Mouse (Mus musculus): ENCODE measurements around the gene Ramp2. TPM values are rescaled to one million over a fixed set of nuclear protein-coding genes. Genes with fewer than 3 reads are reported as not detected.

The Ramp2 gene
- polyA plus RNA-seq, 1 experiment from 2014 or later = 67.4 TPM

GRCm38 (mm10) chr11:101277381-101278222 is 31.8 kb downstream of the Ramp2 start:
- ATAC-seq = no peak
- peak overlapping the region; percentile 72 for H3K4me3 ChIP-seq (replicated peaks; ENCODE audit: low read length)
- WGBS = 75% methylated on average over 12 of the region's 12 CpGs
- peaks cover 24% of the 10 kb centered on the region for H3K4me1 ChIP-seq (replicated peaks; ENCODE audit: control insufficient read depth, insufficient read depth, low read length)
- no peak overlapping the region for H3K27ac ChIP-seq (ENCODE audit: low read length)
- no peaks in the 10 kb centered on the region for H3K9me3 ChIP-seq (ENCODE audit: control insufficient read depth, low read length)
- no peaks in the 10 kb centered on the region for H3K27me3 ChIP-seq (replicated peaks; ENCODE audit: control insufficient read depth, insufficient read depth, low read length)
- no peaks in the 10 kb centered on the region for H3K36me3 ChIP-seq (ENCODE audit: control insufficient read depth, insufficient read depth)
- H3K9ac ChIP-seq (replicated peaks; ENCODE audit: low read depth, low read length) = peak overlapping the region; percentile 81
- peak overlapping the region; percentile 90 for H3K4me2 ChIP-seq (ENCODE audit: low read length)

GRCm38 (mm10) chr11:101278223-101279192 is 32.7 kb downstream of the Ramp2 start, which contains the start of the genes Cntd1 and Coa3:
Gene Cntd1, plus strand, starts transcription at chr11:101279012.
Gene Coa3, minus strand, starts transcription at chr11:101279114.
- peak; percentile 99 for ATAC-seq
- Histone ChIP-seq H3K9me3 (ENCODE audit: control insufficient read depth, low read length) (no peaks in the 10 kb centered on the region), H3K9ac (replicated peaks; ENCODE audit: low read depth, low read length) (peak within 1 kb of the TSS; percentile 81), H3K4me1 (replicated peaks; ENCODE audit: control insufficient read depth, insufficient read depth, low read length) (peaks cover 24% of the 10 kb centered on the region), H3K27me3 (replicated peaks; ENCODE audit: control insufficient read depth, insufficient read depth, low read length) (no peaks in the 10 kb centered on the region), H3K4me2 (ENCODE audit: low read length) (peak within 1 kb of the TSS; percentile 90), H3K36me3 (ENCODE audit: control insufficient read depth, insufficient read depth) (no peaks in the 10 kb centered on the region), H3K27ac (ENCODE audit: low read length) (no peak within 1 kb of the TSS), H3K4me3 (replicated peaks; ENCODE audit: low read length) (peak within 1 kb of the TSS; percentile 72)
- WGBS = 10% methylated on average over 45 of the region's 45 CpGs

GRCm38 (mm10) chr11:101279193-101279569 is 33.4 kb downstream of the Ramp2 start:
- ATAC-seq = peak; percentile 16; the same call in 1 of the 2 replicates
- peak overlapping the region; percentile 60 for H3K4me2 ChIP-seq (ENCODE audit: low read length)
- peaks cover 24% of the 10 kb centered on the region for H3K4me1 ChIP-seq (replicated peaks; ENCODE audit: control insufficient read depth, insufficient read depth, low read length)
- no peaks in the 10 kb centered on the region for H3K9me3 ChIP-seq (ENCODE audit: control insufficient read depth, low read length)
- no peak overlapping the region for H3K27ac ChIP-seq (ENCODE audit: low read length)
- H3K36me3 ChIP-seq (ENCODE audit: control insufficient read depth, insufficient read depth) = no peaks in the 10 kb centered on the region
- peak overlapping the region; percentile 72 for H3K4me3 ChIP-seq (replicated peaks; ENCODE audit: low read length)
- no peaks in the 10 kb centered on the region for H3K27me3 ChIP-seq (replicated peaks; ENCODE audit: control insufficient read depth, insufficient read depth, low read length)
- 0 out of 2 replicates have a peak overlapping the region, but pooled peaks have one; percentile 37 for H3K9ac ChIP-seq (replicated peaks; ENCODE audit: low read depth, low read length)
- WGBS = 62% methylated on average over 14 of the region's 14 CpGs

GRCm38 (mm10) chr11:101280837-101281236 is 35.0 kb downstream of the Ramp2 start:
- H3K9me3 ChIP-seq (ENCODE audit: control insufficient read depth, low read length) = no peaks in the 10 kb centered on the region
- H3K27me3 ChIP-seq (replicated peaks; ENCODE audit: control insufficient read depth, insufficient read depth, low read length) = no peaks in the 10 kb centered on the region
- peaks cover 24% of the 10 kb centered on the region for H3K4me1 ChIP-seq (replicated peaks; ENCODE audit: control insufficient read depth, insufficient read depth, low read length)
- WGBS = 60% methylated on average over 7 of the region's 7 CpGs
- H3K4me2 ChIP-seq (ENCODE audit: low read length) = no peak overlapping the region
- H3K9ac ChIP-seq (replicated peaks; ENCODE audit: low read depth, low read length) = no peak overlapping the region
- H3K36me3 ChIP-seq (ENCODE audit: control insufficient read depth, insufficient read depth) = no peaks in the 10 kb centered on the region
- no peak overlapping the region for H3K4me3 ChIP-seq (replicated peaks; ENCODE audit: low read length)
- H3K27ac ChIP-seq (ENCODE audit: low read length) = no peak overlapping the region
- no peak for ATAC-seq

- no peak overlapping the region for H3K27ac ChIP-seq (ENCODE audit: low read length)
- peaks cover 9% of the 10 kb centered on the region for H3K4me1 ChIP-seq (replicated peaks; ENCODE audit: control insufficient read depth, insufficient read depth, low read length)
- no peaks in the 10 kb centered on the region for H3K27me3 ChIP-seq (replicated peaks; ENCODE audit: control insufficient read depth, insufficient read depth, low read length)
- peaks cover 6% of the 10 kb centered on the region for H3K36me3 ChIP-seq (ENCODE audit: control insufficient read depth, insufficient read depth)
- no peak overlapping the region for H3K9ac ChIP-seq (replicated peaks; ENCODE audit: low read depth, low read length)
- WGBS = 7% methylated on average over 5 of the region's 5 CpGs
- H3K4me3 ChIP-seq (replicated peaks; ENCODE audit: low read length) = no peak overlapping the region
- no peaks in the 10 kb centered on the region for H3K9me3 ChIP-seq (ENCODE audit: control insufficient read depth, low read length)
- ATAC-seq = no peak
- no peak overlapping the region for H3K4me2 ChIP-seq (ENCODE audit: low read length)
These were observed 37.1 kb downstream of the Ramp2 start for GRCm38 (mm10) chr11:101282896-101283295.

GRCm38 (mm10) chr11:101283805-101284204 is 38.0 kb downstream of the Ramp2 start:
- ATAC-seq = no peak
- no peak overlapping the region for H3K27ac ChIP-seq (ENCODE audit: low read length)
- H3K9me3 ChIP-seq (ENCODE audit: control insufficient read depth, low read length) = no peaks in the 10 kb centered on the region
- 69% methylated on average over 4 of the region's 4 CpGs for WGBS
- H3K4me2 ChIP-seq (ENCODE audit: low read length) = no peak overlapping the region
- peaks cover 5% of the 10 kb centered on the region; the same call in 1 of the 2 replicates for H3K4me1 ChIP-seq (replicated peaks; ENCODE audit: control insufficient read depth, insufficient read depth, low read length)
- no peaks in the 10 kb centered on the region for H3K27me3 ChIP-seq (replicated peaks; ENCODE audit: control insufficient read depth, insufficient read depth, low read length)
- H3K4me3 ChIP-seq (replicated peaks; ENCODE audit: low read length) = no peak overlapping the region
- H3K9ac ChIP-seq (replicated peaks; ENCODE audit: low read depth, low read length) = no peak overlapping the region
- peaks cover 9% of the 10 kb centered on the region for H3K36me3 ChIP-seq (ENCODE audit: control insufficient read depth, insufficient read depth)

- no peaks in the 10 kb centered on the region for H3K4me1 ChIP-seq (replicated peaks; ENCODE audit: control insufficient read depth, insufficient read depth, low read length)
- ATAC-seq = no peak
- no peak overlapping the region for H3K9ac ChIP-seq (replicated peaks; ENCODE audit: low read depth, low read length)
- 88% methylated on average over 9 of the region's 9 CpGs for WGBS
- no peaks in the 10 kb centered on the region for H3K27me3 ChIP-seq (replicated peaks; ENCODE audit: control insufficient read depth, insufficient read depth, low read length)
- H3K27ac ChIP-seq (ENCODE audit: low read length) = no peak overlapping the region
- H3K9me3 ChIP-seq (ENCODE audit: control insufficient read depth, low read length) = no peaks in the 10 kb centered on the region
- no peak overlapping the region for H3K4me3 ChIP-seq (replicated peaks; ENCODE audit: low read length)
- no peak overlapping the region for H3K4me2 ChIP-seq (ENCODE audit: low read length)
- peaks cover 21% of the 10 kb centered on the region for H3K36me3 ChIP-seq (ENCODE audit: control insufficient read depth, insufficient read depth)
These were observed 41.5 kb downstream of the Ramp2 start for GRCm38 (mm10) chr11:101287306-101287705.

GRCm38 (mm10) chr11:101291231-101291630 is 45.4 kb downstream of the Ramp2 start:
- no peaks in the 10 kb centered on the region for H3K27me3 ChIP-seq (replicated peaks; ENCODE audit: control insufficient read depth, insufficient read depth, low read length)
- no peak for ATAC-seq
- no peak overlapping the region for H3K4me3 ChIP-seq (replicated peaks; ENCODE audit: low read length)
- H3K9me3 ChIP-seq (ENCODE audit: control insufficient read depth, low read length) = no peaks in the 10 kb centered on the region
- H3K4me1 ChIP-seq (replicated peaks; ENCODE audit: control insufficient read depth, insufficient read depth, low read length) = no peaks in the 10 kb centered on the region
- H3K36me3 ChIP-seq (ENCODE audit: control insufficient read depth, insufficient read depth) = peaks cover 24% of the 10 kb centered on the region
- H3K27ac ChIP-seq (ENCODE audit: low read length) = no peak overlapping the region
- 95% methylated on average over 8 of the region's 8 CpGs for WGBS
- H3K4me2 ChIP-seq (ENCODE audit: low read length) = no peak overlapping the region
- no peak overlapping the region for H3K9ac ChIP-seq (replicated peaks; ENCODE audit: low read depth, low read length)

GRCm38 (mm10) chr11:101295191-101295590 is 49.4 kb downstream of the Ramp2 start:
- no peak overlapping the region for H3K9ac ChIP-seq (replicated peaks; ENCODE audit: low read depth, low read length)
- no peak overlapping the region for H3K4me2 ChIP-seq (ENCODE audit: low read length)
- no peak overlapping the region for H3K27ac ChIP-seq (ENCODE audit: low read length)
- H3K27me3 ChIP-seq (replicated peaks; ENCODE audit: control insufficient read depth, insufficient read depth, low read length) = no peaks in the 10 kb centered on the region
- ATAC-seq = no peak
- no peak overlapping the region for H3K4me3 ChIP-seq (replicated peaks; ENCODE audit: low read length)
- WGBS = 92% methylated on average over 8 of the region's 8 CpGs
- H3K4me1 ChIP-seq (replicated peaks; ENCODE audit: control insufficient read depth, insufficient read depth, low read length) = peaks cover 2% of the 10 kb centered on the region; the same call in 1 of the 2 replicates
- no peaks in the 10 kb centered on the region for H3K9me3 ChIP-seq (ENCODE audit: control insufficient read depth, low read length)
- H3K36me3 ChIP-seq (ENCODE audit: control insufficient read depth, insufficient read depth) = peaks cover 9% of the 10 kb centered on the region
